Mouse (Mus musculus): ENCODE results near the gene Galr2.

- TF ChIP-seq CTCF (IDR thresholded peaks at IDR 0.05): no peak
- no peak for TF ChIP-seq EP300 (IDR thresholded peaks at IDR 0.05)
Observed at GRCm38 (mm10) chr11:116330211-116330518, 49.4 kb downstream of the Galr2 start.
